Mouse (Mus musculus) G1E (cell line): ENCODE measurements around the gene Ipmk. TPM values are rescaled to one million over a fixed set of nuclear protein-coding genes. Genes with fewer than 3 reads are reported as not detected.

Experiments used
- ATAC-seq: 2 replicates; pipeline ENCODE4 v1.8.0; 2016; ENCODE audit warnings: mild to moderate bottlenecking; ENCODE audit not compliant: insufficient number of reproducible peaks, poor library complexity, low FRiP score, severe bottlenecking; ENCODE audit errors: extremely low read depth
- DNase-seq: peaks from one replicate; pipeline ENCODE4 v3.0.0; 2012; ENCODE audit warnings: low spot score
- H3K27me3 ChIP-seq: 2 replicates; pipeline ENCODE4 v1.6.1; 2012; ENCODE audit warnings: mild to moderate bottlenecking, low read length, inconsistent platforms; ENCODE audit not compliant: insufficient read depth
- H3K36me3 ChIP-seq: replicated peaks from 2 replicates; pipeline ENCODE3; 2012; ENCODE audit warnings: mild to moderate bottlenecking, inconsistent platforms
- H3K4me1 ChIP-seq: 2 replicates; pipeline ENCODE4 v1.6.1; 2012; ENCODE audit warnings: low read depth, low read length, inconsistent platforms, mixed read lengths; ENCODE audit not compliant: insufficient read depth
- H3K4me3 ChIP-seq: 2 replicates; pipeline ENCODE4 v1.5.1; 2012; ENCODE audit warnings: low read depth, mild to moderate bottlenecking, inconsistent platforms, low read length, moderate library complexity, mixed read lengths
- H3K9me3 ChIP-seq: replicated peaks from 2 replicates; pipeline ENCODE4 v1.6.1; 2012; ENCODE audit warnings: inconsistent platforms
- CTCF ChIP-seq: IDR thresholded peaks from 2 replicates; pipeline ENCODE4 v1.5.1; 2012; ENCODE audit warnings: low read depth, low read length, inconsistent platforms, mixed read lengths
- GATA1 ChIP-seq: IDR thresholded peaks from 2 replicates; pipeline ENCODE4 v1.6.1; 2012; ENCODE audit warnings: borderline replicate concordance, low read length, inconsistent platforms, mixed read lengths
- GATA2 ChIP-seq: IDR thresholded peaks from 2 replicates; pipeline ENCODE4 v1.6.1; 2012; ENCODE audit warnings: low read depth, low read length, inconsistent platforms, borderline replicate concordance
- POLR2AphosphoS5 ChIP-seq: IDR thresholded peaks from 2 replicates; pipeline ENCODE4 v1.6.1; 2012; ENCODE audit warnings: low read depth, low read length, inconsistent platforms; ENCODE audit not compliant: insufficient replicate concordance
- TAL1 ChIP-seq: conservative IDR thresholded peaks from 2 replicates; pipeline ENCODE4 v1.6.1; 2012; ENCODE audit warnings: low read depth, low read length, inconsistent platforms, mixed read lengths
- polyA plus RNA-seq: library from polyadenylated mRNA; stranded (reverse); fragments of >175 nt; gene quantifications from 2 replicates; pipeline ENCODE4 v1.2.3, GENCODE M21; 2012
- total RNA-seq, 2 experiments: library from RNA; stranded (forward) in 1 of 2; stranded (reverse) in 1 of 2; fragments of 200-1000 nt in 1 of 2; fragments of >200 nt in 1 of 2; fragmentation: Nextera tagmentation in 1 of 2; gene quantifications; 2 replicates each; pipeline ENCODE4 v1.2.3; 2014 to 2017

Ipmk gene
- total and polyA plus RNA-seq, 3 experiments, result 12.8 to 31.6 (median 26.2) TPM

DNA sequence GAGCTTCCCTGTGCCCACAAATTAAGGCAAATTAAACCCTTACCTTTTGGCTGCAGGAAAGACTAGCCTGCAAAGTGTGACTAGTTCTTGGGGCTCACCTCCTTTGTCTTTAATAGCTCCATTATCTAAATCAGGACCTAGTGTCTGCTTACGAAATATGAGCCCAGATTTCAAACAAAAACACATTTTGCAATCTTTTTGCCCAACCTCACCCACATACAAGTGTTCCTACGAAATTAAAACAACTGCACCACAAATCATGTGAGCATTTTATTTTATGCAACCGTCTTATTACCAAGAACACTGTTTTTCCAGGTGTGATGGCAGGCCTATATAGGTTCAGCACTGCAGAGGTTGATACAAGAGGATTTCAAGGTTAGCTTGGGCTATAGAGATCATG, 4.4 kb upstream of the Ipmk start:
- no peak for DNase-seq
- Histone ChIP-seq H3K36me3 (peaks cover 35% of the 10 kb centered on the region), H3K4me1 (peaks cover 69% of the 10 kb centered on the region), H3K27me3 (no peaks in the 10 kb centered on the region), H3K4me3 (no peak overlapping the region), H3K9me3 (no peaks in the 10 kb centered on the region)
- TF ChIP-seq GATA2 (no peak), POLR2AphosphoS5 (no peak), CTCF (no peak), TAL1 (no peak), GATA1 (no peak)
- no peak for ATAC-seq

DNA sequence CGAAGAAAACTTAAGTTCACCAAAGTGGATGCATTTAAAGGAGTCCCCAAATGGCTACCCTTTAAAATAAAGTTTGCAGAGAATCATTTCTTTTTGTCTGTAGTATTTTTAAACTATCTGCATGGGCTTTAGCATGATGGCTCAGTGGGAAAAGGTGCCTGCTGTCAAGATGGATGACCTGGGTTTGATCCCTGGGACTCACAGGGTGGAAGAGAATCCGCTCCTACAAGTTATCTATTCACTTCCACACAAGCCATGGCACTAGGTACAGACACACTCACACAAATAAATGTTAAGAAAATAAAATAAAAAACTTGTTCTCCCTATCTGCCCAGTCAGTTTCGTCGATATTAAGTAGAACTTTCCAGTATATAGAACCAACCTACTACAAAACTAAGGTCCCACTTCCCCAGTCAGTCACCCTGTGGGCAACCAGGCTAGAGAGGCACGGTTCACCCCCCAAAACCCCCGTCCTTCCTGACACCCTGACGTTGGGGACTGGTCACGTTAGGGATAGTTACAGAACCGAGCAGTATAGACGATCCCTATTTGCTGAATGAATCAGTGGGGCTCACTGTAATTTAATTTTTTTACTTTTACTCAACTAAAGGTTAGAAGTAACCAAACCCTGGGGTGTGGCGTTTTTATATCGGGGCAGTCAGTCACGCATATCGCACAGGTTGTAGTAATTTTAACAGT, 3.8 kb upstream of the Ipmk start:
- peak; percentile 27 for DNase-seq
- no peaks in the 10 kb centered on the region for H3K27me3 ChIP-seq
- no peaks in the 10 kb centered on the region for H3K9me3 ChIP-seq
- H3K4me1 ChIP-seq, result peaks cover 69% of the 10 kb centered on the region
- no peak for ATAC-seq
- TF ChIP-seq TAL1, result no peak
- TF ChIP-seq GATA1, result no peak
- TF ChIP-seq POLR2AphosphoS5, result no peak
- TF ChIP-seq GATA2, result no peak
- no peak for TF ChIP-seq CTCF
- H3K4me3 ChIP-seq, result peak overlapping the region; percentile 90
- peaks cover 33% of the 10 kb centered on the region for H3K36me3 ChIP-seq

DNA sequence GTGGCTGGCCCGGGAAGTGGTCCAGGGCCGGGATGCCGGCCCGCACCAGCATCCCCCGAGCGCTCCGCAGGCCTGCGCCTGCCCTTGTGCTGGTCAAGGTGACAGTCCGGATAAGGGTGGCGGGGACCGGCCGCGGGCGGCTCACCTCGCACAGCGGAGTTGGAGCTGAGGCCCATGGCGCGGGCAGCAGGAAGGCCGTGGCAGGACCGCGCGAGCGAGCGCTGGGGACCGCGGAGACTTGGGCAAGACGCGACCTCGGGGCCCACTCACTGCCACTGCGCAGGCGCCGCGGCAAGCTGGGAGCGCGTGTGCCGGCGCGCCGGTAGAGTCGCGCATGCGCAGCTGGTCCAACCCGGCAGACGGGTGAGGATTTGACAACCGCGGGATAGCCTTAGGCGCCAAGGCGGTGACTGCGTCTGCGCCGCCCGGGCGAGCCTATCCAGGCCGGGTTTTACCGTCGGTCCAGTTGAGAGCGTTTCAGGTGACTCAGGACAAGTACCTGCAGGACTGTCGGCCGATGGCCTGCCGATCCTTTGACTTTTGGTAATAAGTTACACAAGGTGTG, 2.9 kb upstream of the Ipmk start, which contains the start of gene Cisd1:
Gene Cisd1, minus strand, starts transcription at position 376 of the 565 bp plus-strand sequence.
- Histone ChIP-seq H3K27me3 (no peaks in the 10 kb centered on the region), H3K9me3 (no peaks in the 10 kb centered on the region), H3K4me3 (peak within 1 kb of the TSS; percentile 90), H3K36me3 (peaks cover 27% of the 10 kb centered on the region), H3K4me1 (peaks cover 70% of the 10 kb centered on the region)
- DNase-seq, result peak; percentile 85
- peak; percentile 36 for ATAC-seq
- TF ChIP-seq POLR2AphosphoS5 (no peak), CTCF (no peak), GATA1 (no peak), TAL1 (no peak), GATA2 (no peak)

DNA sequence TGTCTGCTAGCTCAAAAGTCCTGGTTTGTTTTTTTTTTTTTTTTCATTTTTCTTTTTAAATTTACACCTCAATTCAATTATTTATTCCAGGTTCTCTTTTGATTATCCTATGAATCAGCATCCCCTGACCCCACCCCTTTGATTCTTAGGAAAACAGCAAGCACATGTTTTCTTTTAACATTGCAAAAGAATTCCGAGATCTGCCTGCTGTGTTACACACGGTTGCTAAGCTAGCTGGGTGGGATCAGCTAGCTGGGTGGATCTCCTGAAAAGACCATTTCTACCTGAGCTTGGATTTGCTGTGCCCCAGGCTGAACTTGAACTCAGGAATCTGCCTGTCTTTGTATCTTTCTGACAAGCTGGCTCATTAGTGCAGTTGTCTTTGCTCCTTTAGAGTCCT, 1.5 kb upstream of the Ipmk start:
- ATAC-seq (no peak), DNase-seq (no peak)
- H3K4me3 ChIP-seq, result no peak overlapping the region; the same call in 1 of the 2 replicates
- no peak for TF ChIP-seq TAL1
- peaks cover 71% of the 10 kb centered on the region for H3K4me1 ChIP-seq
- no peaks in the 10 kb centered on the region for H3K27me3 ChIP-seq
- no peaks in the 10 kb centered on the region for H3K9me3 ChIP-seq
- peaks cover 30% of the 10 kb centered on the region for H3K36me3 ChIP-seq

DNA sequence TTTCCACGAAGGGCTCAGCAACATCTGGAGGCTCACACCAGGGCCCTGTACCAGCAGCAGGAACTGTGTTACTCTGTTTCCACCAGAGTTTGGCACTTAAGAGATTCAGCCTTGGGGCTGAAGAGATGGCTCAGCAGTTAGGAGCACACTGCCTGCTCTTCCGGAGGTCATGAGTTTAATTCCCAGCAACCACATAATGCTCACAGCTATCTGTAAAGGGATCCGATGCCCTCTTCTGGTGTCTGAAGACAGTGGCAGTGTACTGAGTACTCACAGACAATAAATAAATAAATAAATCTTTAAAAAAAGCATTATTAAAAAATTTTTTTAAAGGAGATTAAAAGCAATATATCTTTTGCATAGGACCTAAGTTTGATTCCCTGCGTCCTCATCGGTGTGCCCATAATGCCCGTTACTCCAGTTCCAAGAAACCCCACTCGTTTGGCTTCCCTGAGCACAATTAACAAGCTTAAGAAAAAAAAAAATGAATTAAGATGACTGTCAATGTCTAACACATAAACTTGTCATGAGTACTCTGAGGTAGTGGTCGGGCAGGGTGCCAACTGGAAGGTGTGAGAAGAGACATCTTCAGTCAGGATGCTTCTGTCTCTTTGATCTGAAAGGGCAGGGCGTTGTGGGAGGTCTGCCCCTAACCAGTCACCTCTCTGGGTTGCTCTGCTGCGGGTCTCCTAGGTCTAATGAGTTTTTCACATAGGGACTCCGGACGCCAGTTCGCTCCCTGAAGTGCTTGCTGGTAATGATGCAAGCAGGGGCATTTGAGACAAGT, 648 bp upstream of the Ipmk start:
- ATAC-seq (no peak), DNase-seq (no peak)
- Histone ChIP-seq H3K36me3 (peaks cover 31% of the 10 kb centered on the region), H3K4me3 (peak overlapping the region; percentile 98), H3K4me1 (peaks cover 66% of the 10 kb centered on the region), H3K9me3 (no peaks in the 10 kb centered on the region), H3K27me3 (no peaks in the 10 kb centered on the region)
- no peak for TF ChIP-seq GATA2
- no peak for TF ChIP-seq TAL1
- TF ChIP-seq CTCF, result no peak
- TF ChIP-seq POLR2AphosphoS5, result no peak
- TF ChIP-seq GATA1, result no peak

DNA sequence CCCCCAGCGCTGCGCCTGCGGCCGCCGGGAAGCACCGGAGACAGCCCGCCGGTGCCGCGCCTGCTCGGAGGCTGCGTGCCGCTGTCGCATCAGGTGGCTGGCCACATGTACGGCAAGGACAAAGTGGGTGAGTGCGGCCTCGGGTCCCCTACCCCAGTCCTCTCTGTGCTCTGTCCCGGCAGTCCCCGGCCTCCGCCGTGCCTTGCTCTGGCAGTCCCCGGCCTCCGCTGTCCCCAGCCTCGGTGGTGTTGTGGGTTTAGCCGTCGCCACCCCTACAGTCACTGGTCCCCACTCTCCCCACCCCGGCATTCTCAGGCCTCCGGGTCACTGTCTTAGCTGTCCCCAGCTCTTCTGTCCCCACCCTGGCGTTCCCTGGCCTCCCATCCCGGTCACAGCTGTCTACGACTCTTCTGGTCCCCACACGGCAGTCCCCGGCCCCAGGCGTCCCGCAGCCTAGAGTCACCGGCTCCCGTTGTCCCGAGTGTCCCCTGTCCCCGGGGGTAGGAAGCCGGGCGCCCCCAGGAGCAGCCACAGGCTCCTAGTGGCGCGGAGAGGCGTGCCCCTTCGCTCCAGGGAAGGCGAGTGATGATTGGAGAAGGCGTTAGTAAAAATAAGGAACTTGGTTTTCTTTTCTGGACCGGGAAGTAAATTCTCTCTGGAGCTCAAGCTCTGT, 537 bp downstream of the Ipmk start:
- H3K9me3 ChIP-seq, result no peaks in the 10 kb centered on the region
- H3K4me3 ChIP-seq, result peak overlapping the region; percentile 98
- no peaks in the 10 kb centered on the region for H3K27me3 ChIP-seq
- TF ChIP-seq GATA2, result no peak
- no peak for TF ChIP-seq POLR2AphosphoS5
- no peak for TF ChIP-seq TAL1
- no peak for TF ChIP-seq GATA1
- TF ChIP-seq CTCF, result no peak
- peak; percentile 12; the same call in 1 of the 2 replicates for ATAC-seq
- peak; percentile 53 for DNase-seq
- peaks cover 55% of the 10 kb centered on the region for H3K4me1 ChIP-seq
- peaks cover 34% of the 10 kb centered on the region for H3K36me3 ChIP-seq
